Mouse (Mus musculus): Measurements from ENCODE around the gene B230219D22Rik. TPM values are rescaled to one million over a fixed set of nuclear protein-coding genes. Genes with fewer than 3 reads are reported as not detected.
"Not testable (repeated sequence)": the region's sequence is repeated elsewhere in the genome, so short reads cannot be mapped to it uniquely, and the experiment has no call there.

Gene B230219D22Rik
- polyA plus RNA-seq, 1 experiment from 2014 or later: 68.7 TPM

DNA sequence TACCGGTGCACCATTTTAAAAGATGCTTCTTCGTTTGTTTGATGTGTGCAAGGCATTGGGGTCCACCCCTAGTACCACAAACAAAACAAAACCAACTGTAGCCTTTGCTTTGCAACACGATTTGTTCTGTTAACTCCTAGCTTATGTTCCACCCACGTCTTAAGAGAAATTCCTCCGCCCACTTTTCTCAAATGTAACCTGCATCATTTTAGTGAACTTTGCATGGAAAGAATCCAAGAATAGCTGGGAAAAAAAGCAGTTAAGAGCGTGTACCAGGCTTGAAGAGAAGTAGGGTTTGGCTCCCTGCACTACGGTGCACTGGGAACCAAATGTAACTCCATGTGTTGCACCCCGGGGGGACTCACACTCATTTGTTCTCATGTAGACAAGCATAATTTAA, 1.2 kb downstream of the B230219D22Rik start:
- Histone ChIP-seq H3K4me1 (peaks cover 25% of the 10 kb centered on the region), H3K36me3 (replicated peaks) (peaks cover 10% of the 10 kb centered on the region), H3K27ac (no peak overlapping the region), H3K9me3 (no peaks in the 10 kb centered on the region), H3K9ac (peak overlapping the region; percentile 100), H3K4me2 (peak overlapping the region; percentile 63), H3K27me3 (no peaks in the 10 kb centered on the region), H3K4me3 (replicated peaks) (peak overlapping the region; percentile 99)
- 24% methylated on average over 8 of the region's 8 CpGs for WGBS
- no peak for ATAC-seq (ENCODE audit: low FRiP score)

DNA sequence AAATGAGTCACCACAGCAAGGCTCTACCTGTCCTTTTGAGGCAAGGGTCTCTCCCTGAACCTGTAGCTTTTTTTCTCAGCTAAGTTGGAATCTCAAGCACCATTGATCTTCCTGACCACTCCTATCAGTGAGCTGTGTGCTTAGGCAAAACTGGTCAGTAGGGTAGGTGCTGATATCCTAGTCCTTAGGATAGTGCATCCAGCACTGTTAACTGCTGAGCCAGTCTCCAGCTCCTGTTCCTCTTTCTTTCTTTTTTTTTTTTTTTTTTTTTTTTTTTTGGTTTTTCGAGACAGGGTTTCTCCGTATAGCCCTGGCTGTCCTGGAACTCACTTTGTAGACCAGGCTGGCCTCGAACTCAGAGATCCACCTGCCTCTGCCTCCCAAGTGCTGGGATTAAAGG, 3.1 kb downstream of the B230219D22Rik start:
- not testable (repeated sequence) for H3K27ac ChIP-seq; H3K4me2 ChIP-seq; H3K9ac ChIP-seq; ATAC-seq (ENCODE audit: low FRiP score); H3K4me3 ChIP-seq (replicated peaks); H3K27me3 ChIP-seq; H3K9me3 ChIP-seq
- 88% methylated on average over 1 of the region's 3 CpGs for WGBS
- peaks cover 25% of the 10 kb centered on the region for H3K4me1 ChIP-seq
- H3K36me3 ChIP-seq (replicated peaks): peaks cover 27% of the 10 kb centered on the region

DNA sequence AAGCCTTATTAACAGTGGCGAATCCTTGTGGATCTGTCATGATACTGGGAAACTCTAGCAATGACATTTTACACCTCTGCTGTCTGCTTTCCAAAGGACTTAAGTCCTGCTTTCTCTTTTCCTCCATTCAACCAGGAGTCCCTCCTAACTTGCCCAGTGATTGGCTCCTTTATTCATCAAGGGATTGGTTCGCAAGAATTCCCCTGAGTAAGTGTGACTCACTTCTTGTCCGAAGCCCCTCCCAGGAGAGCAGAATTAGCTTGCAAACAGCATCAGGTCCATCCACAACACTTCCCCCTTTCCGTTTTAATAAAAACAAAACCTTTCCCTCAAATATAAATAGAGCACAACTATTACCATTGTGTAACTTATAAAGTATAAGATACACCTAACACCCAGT, 11.4 kb downstream of the B230219D22Rik start:
- 89% methylated on average over 4 of the region's 4 CpGs for WGBS
- no peak for ATAC-seq (ENCODE audit: low FRiP score)
- Histone ChIP-seq H3K4me2 (no peak overlapping the region), H3K4me1 (no peaks in the 10 kb centered on the region), H3K9ac (no peak overlapping the region), H3K9me3 (no peaks in the 10 kb centered on the region), H3K36me3 (replicated peaks) (peaks cover 47% of the 10 kb centered on the region), H3K4me3 (replicated peaks) (no peak overlapping the region), H3K27ac (no peak overlapping the region), H3K27me3 (no peaks in the 10 kb centered on the region)

DNA sequence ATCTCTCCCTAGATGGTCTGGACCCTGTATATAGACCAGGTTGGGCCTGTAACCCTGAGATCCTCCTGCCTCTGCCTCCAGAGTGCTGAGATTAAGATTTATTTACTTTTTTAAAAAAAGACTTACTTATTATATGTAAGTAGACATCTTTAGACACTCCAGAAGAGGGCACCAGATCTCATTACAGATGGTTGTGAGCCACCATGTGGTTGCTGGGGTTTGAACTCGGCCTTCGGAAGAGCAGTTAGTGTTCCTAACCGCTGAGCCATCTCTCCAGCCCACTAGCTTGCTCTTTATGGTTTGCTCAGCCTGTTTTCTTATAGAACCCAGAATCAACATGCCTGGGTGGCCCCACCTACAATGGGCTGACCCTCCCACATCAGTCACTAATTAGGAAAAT, 19.9 kb downstream of the B230219D22Rik start:
- H3K9ac ChIP-seq: no peak overlapping the region
- 82% methylated on average over 3 of the region's 3 CpGs for WGBS
- no peaks in the 10 kb centered on the region for H3K9me3 ChIP-seq
- no peak overlapping the region for H3K4me3 ChIP-seq (replicated peaks)
- H3K27me3 ChIP-seq: 0 out of 2 replicates have a peak, but pooled peaks cover 3% of the 10 kb centered on the region
- no peak overlapping the region for H3K4me2 ChIP-seq
- H3K4me1 ChIP-seq: peaks cover 6% of the 10 kb centered on the region; the same call in 1 of the 2 replicates
- no peak overlapping the region for H3K27ac ChIP-seq
- ATAC-seq (ENCODE audit: low FRiP score): no peak
- H3K36me3 ChIP-seq (replicated peaks): peaks cover 3% of the 10 kb centered on the region

DNA sequence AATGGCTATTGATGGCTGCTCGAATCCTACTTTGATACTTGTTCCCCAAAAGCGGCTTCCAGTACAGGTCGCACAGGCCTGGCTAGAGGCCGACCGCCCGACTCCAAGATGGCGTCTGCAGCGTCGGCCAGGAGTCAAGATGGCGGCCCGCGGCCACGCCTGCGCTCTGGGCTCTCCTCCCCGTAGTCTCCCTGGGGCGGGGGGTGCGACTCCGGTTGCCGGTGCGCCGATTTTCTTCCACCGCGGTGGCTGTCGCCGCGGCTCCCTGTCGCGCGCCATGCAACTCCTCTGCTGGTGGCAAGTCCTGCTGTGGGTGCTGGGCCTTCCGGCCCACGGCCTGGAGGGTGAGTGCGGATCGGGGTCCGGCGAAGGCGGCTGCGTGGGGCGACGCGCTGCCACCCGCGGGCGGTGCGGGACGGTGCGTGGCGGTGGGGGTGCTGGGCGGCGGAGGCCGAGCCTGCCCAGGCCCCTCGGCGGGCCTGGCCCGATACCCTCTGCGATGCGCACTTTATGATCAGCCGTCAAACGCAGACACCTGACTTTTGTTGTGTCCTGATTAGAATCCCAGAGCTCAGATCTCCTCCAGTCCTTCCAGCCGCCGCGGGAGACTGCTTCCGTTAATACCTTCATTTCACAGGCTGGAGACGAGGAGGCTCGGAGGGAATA, 21.7 kb downstream of the B230219D22Rik start, which contains the start of gene Txndc15:
Gene Txndc15, plus strand, starts transcription at position 150 of the 666 bp plus-strand sequence.
- Histone ChIP-seq H3K9me3 (no peaks in the 10 kb centered on the region), H3K4me3 (replicated peaks) (peak within 1 kb of the TSS; percentile 90), H3K27ac (peak within 1 kb of the TSS; percentile 92), H3K36me3 (replicated peaks) (peaks cover 20% of the 10 kb centered on the region), H3K4me2 (peak within 1 kb of the TSS; percentile 60), H3K4me1 (peaks cover 6% of the 10 kb centered on the region; the same call in 1 of the 2 replicates), H3K27me3 (0 out of 2 replicates have a peak, but pooled peaks cover 3% of the 10 kb centered on the region), H3K9ac (peak within 1 kb of the TSS; percentile 95)
- peak; percentile 95 for ATAC-seq (ENCODE audit: low FRiP score)
- WGBS: under 1% methylated on average over 63 of the region's 63 CpGs

DNA sequence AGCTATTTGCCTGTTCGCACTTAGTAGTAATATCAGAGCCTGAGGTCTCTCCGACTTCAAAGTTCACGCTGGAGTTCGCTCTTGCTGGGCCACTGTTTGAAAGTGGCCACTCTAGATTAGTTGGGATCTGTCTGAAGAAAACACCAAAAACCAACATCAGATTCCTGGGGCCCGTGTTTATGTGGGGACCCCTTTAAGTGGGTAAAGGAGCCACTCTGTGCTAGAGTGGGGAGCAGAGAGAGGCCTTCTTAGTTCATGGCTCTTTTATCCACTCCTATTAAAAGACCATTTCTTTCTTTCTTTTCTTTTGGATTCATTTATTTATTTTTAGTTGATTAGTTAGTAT, 22.2 kb downstream of the B230219D22Rik start:
- Histone ChIP-seq H3K9ac (peak overlapping the region; percentile 95), H3K27me3 (0 out of 2 replicates have a peak, but pooled peaks cover 3% of the 10 kb centered on the region), H3K27ac (peak overlapping the region; percentile 92), H3K4me3 (replicated peaks) (peak overlapping the region; percentile 90), H3K4me2 (peak overlapping the region; percentile 60), H3K36me3 (replicated peaks) (peaks cover 25% of the 10 kb centered on the region), H3K9me3 (no peaks in the 10 kb centered on the region), H3K4me1 (peaks cover 6% of the 10 kb centered on the region; the same call in 1 of the 2 replicates)
- no peak; the same call in 1 of the 2 replicates for ATAC-seq (ENCODE audit: low FRiP score)
- 5% methylated on average over 5 of the region's 5 CpGs for WGBS

DNA sequence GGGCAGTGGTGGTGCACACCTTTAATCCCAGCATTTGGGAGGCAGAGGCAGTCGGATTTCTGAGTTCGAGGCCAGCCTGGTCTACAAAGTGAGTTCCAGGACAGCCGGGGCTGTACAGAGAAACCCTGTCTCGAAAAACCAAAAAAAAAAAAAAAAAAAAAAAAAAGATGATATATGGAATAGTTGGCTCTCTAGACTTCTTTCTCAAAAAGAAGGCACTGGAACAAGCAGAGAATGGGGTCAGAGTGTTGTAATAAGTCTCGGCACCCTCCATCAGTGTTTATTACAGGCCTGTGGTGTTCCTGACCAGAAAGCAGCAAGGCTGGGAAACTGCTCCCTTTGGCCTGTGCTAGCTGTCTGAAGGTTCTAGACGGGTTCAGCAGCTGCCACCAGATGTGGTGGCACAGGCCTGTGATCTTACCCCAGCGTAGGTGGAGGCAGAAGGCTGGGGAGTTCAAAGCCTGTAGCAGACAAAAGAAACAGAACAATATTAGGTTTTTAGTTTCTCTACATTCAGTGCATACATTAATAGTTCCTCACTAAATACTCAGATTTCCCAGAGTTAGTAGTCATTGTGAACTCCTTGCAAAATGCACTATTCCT, 23.1 kb downstream of the B230219D22Rik start:
- WGBS: 89% methylated on average over 7 of the region's 7 CpGs
- H3K9ac ChIP-seq: no peak overlapping the region

DNA sequence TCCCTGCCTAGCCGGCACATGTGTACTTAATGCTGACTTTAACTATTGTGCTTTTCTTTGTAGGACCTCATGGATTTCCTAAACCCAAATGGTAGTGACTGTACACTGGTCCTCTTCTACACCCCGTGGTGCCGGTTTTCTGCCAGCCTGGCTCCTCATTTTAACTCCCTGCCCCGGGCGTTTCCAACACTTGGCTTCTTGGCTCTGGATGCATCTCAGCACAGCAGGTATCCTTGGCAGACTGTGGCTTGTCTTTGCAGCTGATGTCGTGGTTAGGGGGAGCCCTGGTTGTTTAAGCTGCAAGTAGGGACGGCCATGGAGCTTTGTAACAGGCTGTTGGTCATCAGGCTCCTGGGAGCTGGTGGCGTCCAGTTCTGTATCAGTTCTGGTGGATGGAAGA, 28.6 kb downstream of the B230219D22Rik start:
- Histone ChIP-seq H3K4me1 (no peaks in the 10 kb centered on the region), H3K27ac (no peak overlapping the region), H3K4me2 (no peak overlapping the region), H3K9ac (no peak overlapping the region), H3K36me3 (replicated peaks) (peaks cover 69% of the 10 kb centered on the region), H3K4me3 (replicated peaks) (no peak overlapping the region), H3K27me3 (no peaks in the 10 kb centered on the region), H3K9me3 (no peaks in the 10 kb centered on the region)
- no peak for ATAC-seq (ENCODE audit: low FRiP score)
- 83% methylated on average over 8 of the region's 8 CpGs for WGBS

More for the DNA sequence above, 23.1 kb downstream of the B230219D22Rik start:
- Histone ChIP-seq H3K4me1 (peaks cover 6% of the 10 kb centered on the region; the same call in 1 of the 2 replicates), H3K36me3 (replicated peaks) (peaks cover 32% of the 10 kb centered on the region), H3K4me3 (replicated peaks) (no peak overlapping the region), H3K4me2 (peak overlapping the region; percentile 60; the same call in 1 of the 2 replicates), H3K9me3 (no peaks in the 10 kb centered on the region), H3K27ac (no peak overlapping the region), H3K27me3 (no peaks in the 10 kb centered on the region)
- no peak for ATAC-seq (ENCODE audit: low FRiP score)

DNA sequence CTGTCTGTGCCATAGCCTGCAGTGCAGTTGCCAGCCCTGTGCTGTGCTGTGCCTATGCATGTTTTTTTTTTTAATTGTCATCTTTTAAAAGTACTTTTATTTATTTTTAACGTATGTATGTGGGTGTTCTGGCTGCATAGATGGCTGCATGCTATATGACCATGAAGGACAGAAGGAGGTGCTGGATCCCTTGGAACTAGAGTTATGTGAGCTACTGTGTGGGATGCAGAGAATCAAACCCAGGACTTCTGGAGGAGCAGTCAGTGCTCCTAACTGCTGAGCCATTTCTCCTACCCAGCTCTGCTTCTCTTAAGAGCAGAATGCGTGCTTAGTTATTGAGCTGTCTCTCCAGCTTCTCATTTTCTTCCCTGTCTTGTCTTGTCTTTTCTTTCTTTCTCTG, 29.1 kb downstream of the B230219D22Rik start:
- H3K4me3 ChIP-seq (replicated peaks): no peak overlapping the region
- no peak overlapping the region for H3K27ac ChIP-seq
- H3K4me1 ChIP-seq: no peaks in the 10 kb centered on the region
- H3K9ac ChIP-seq: no peak overlapping the region
- H3K36me3 ChIP-seq (replicated peaks): peaks cover 69% of the 10 kb centered on the region
- no peaks in the 10 kb centered on the region for H3K27me3 ChIP-seq
- 96% methylated on average over 2 of the region's 2 CpGs for WGBS
- ATAC-seq (ENCODE audit: low FRiP score): no peak
- H3K9me3 ChIP-seq: no peaks in the 10 kb centered on the region
- no peak overlapping the region for H3K4me2 ChIP-seq

DNA sequence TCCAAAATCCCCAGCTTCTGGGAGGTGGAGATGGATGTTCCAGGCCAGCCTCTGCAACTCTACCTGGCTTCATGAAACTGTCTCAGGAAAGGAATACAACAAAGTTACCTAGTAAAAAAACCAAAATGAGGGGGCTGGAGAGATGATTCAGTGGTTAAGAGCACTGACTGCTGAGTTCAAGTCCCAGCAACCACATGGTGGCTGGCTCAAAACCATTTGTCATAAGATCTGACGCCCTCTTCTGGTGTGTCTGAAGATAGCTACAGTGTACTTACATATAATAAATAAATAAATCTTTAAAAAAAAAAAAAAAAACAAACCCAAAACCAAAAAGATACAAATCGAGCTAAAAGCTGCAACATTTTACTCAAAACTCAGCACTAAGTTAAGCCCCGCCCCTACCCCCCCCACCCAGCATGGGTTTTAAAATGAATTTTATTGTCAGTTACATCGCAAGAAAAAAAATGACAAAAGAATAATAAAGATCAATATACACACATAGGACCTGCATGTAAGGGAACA, 33.7 kb downstream of the B230219D22Rik start:
- no peak for ATAC-seq (ENCODE audit: low FRiP score)
- peak overlapping the region; percentile 63 for H3K4me2 ChIP-seq
- peak overlapping the region; percentile 61 for H3K4me3 ChIP-seq (replicated peaks)
- H3K27ac ChIP-seq: peak overlapping the region; percentile 97
- H3K9me3 ChIP-seq: no peaks in the 10 kb centered on the region
- WGBS: 4% methylated on average over 4 of the region's 4 CpGs
- peak overlapping the region; percentile 76 for H3K9ac ChIP-seq
- peaks cover 30% of the 10 kb centered on the region for H3K36me3 ChIP-seq (replicated peaks)
- H3K27me3 ChIP-seq: no peaks in the 10 kb centered on the region
- H3K4me1 ChIP-seq: peaks cover 4% of the 10 kb centered on the region; the same call in 1 of the 2 replicates

DNA sequence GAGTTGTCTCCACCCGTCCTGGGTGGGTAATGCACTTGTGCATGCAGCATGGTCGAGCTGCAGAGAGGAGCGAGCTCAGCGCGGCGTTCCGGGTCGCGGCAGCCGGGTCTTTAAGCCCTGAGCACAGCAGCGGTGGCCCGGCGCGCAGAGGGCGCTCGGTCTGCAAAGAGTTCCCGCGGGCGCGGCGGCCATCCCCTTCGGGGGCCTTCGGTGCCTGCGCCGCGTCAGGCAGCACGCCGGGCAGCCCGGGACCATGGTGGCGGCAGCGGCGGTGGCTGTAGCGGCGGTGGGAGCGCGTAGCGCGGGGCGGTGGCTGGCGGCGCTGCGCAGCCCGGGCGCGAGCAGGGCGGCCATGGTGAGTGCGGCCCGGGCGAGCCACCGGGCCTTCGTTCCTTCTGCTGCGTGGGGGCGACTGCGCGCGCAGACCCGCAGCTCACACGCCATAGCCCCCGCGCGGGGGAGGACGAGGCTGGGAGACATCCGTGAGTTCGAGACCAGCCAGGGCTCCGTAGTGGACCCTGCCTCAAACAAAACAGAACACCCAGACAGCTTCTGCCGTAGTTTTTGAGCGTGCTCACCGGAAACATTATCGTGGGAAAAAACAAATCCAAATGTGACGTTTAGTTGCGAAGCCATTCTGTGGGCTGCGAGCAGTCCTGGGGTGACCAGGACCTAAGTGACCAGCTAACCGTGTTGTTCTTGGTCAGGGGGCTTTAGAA, 34.4 kb downstream of the B230219D22Rik start, which contains the start of gene Pcbd2:
Gene Pcbd2, plus strand, starts transcription at position 249 of the 719 bp plus-strand sequence.
- peak within 1 kb of the TSS; percentile 63 for H3K4me2 ChIP-seq
- peak within 1 kb of the TSS; percentile 97 for H3K27ac ChIP-seq
- H3K36me3 ChIP-seq (replicated peaks): peaks cover 25% of the 10 kb centered on the region
- peak within 1 kb of the TSS; percentile 61 for H3K4me3 ChIP-seq (replicated peaks)
- peak within 1 kb of the TSS; percentile 76 for H3K9ac ChIP-seq
- ATAC-seq (ENCODE audit: low FRiP score): peak; percentile 88
- peaks cover 4% of the 10 kb centered on the region; the same call in 1 of the 2 replicates for H3K4me1 ChIP-seq
- WGBS: under 1% methylated on average over 48 of the region's 73 CpGs
- H3K27me3 ChIP-seq: no peaks in the 10 kb centered on the region
- H3K9me3 ChIP-seq: no peaks in the 10 kb centered on the region

DNA sequence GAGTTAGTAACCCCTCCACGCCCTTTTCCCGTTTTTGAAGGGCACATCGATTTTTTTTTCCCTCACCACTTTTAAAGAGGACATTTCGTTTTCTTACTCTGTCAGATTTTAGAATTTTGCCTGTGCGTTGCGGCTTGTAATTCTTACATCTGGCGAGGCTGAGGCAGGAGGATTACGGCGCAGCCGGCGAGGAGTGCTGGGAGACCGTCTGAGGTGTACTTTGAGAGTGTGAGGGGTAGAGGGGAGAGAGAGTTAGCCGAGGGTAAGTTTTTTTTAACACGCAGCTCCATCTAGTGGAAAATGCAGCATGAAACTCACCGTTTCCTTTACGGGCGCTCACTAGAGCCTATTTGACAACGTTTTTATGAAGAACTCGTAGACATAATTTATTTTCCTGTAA, 34.9 kb downstream of the B230219D22Rik start:
- Histone ChIP-seq H3K9ac (peak overlapping the region; percentile 76), H3K9me3 (no peaks in the 10 kb centered on the region), H3K4me2 (peak overlapping the region; percentile 63), H3K4me3 (replicated peaks) (peak overlapping the region; percentile 61), H3K4me1 (peaks cover 4% of the 10 kb centered on the region; the same call in 1 of the 2 replicates), H3K27ac (peak overlapping the region; percentile 97), H3K36me3 (replicated peaks) (peaks cover 25% of the 10 kb centered on the region), H3K27me3 (no peaks in the 10 kb centered on the region)
- 5% methylated on average over 19 of the region's 19 CpGs for WGBS
- ATAC-seq (ENCODE audit: low FRiP score): peak; percentile 74; the same call in 1 of the 2 replicates
